In genomic region chr3:87906981-87907857, GRCm38 (mm10) we compare ENCODE assay signal across 8 mouse cellular contexts. TPM values are rescaled to one million over a fixed set of nuclear protein-coding genes. Genes with fewer than 3 reads are reported as not detected.
DNase-seq lines count a peak whose midpoint lies in the region; ATAC-seq and TF ChIP-seq lines count a peak whose summit lies in the region.

No protein-coding gene starts in this region.

- peak overlapping the region; percentile 98 for H3K4me3 ChIP-seq in heart, adult 2 months
- H3K4me3 ChIP-seq in embryonic facial prominence, embryonic 14.5 days (ENCODE audit: low read depth, low read length) = peak overlapping the region; percentile 99
- peak overlapping the region; percentile 98 for H3K4me3 ChIP-seq in limb, embryonic 12.5 days (replicated peaks)
- peak overlapping the region; percentile 100 for H3K4me3 ChIP-seq in midbrain, embryonic 15.5 days

- H3K36me3 ChIP-seq in heart, adult 2 months (ENCODE audit: control insufficient read depth, insufficient read depth, low read length) = no peaks in the 10 kb centered on the region; the same call in 1 of the 2 replicates
- H3K36me3 ChIP-seq in embryonic facial prominence, embryonic 14.5 days (ENCODE audit: control insufficient read depth, insufficient read depth, low read length) = no peaks in the 10 kb centered on the region
- no peaks in the 10 kb centered on the region for H3K36me3 ChIP-seq in limb, embryonic 12.5 days
- no peaks in the 10 kb centered on the region for H3K36me3 ChIP-seq in midbrain, embryonic 15.5 days (replicated peaks)

- DNase-seq in heart, adult 2 months = peak; percentile 46 to 53
- no peak for DNase-seq in heart, postnatal 25 days (ENCODE audit: low spot score)
- DNase-seq in MN1 (ENCODE audit: low spot score) = peak; percentile 58
- peak; percentile 73 for DNase-seq in embryonic facial prominence, embryonic 14.5 days (ENCODE audit: low spot score)
- DNase-seq in heart, postnatal 14 days = peak; percentile 33 to 38
- DNase-seq in urinary bladder, postnatal 25 days (ENCODE audit: low spot score) = peak; percentile 50

- TF ChIP-seq EP300 in heart, adult 2 months (IDR thresholded peaks at IDR 0.05; ENCODE audit: insufficient read depth, low read depth, low read length) = no peak

- ATAC-seq in embryonic facial prominence, embryonic 14.5 days (ENCODE audit: low read depth) = no peak
- no peak for ATAC-seq in limb, embryonic 12.5 days (ENCODE audit: insufficient number of reproducible peaks, insufficient read depth, low FRiP score, low TSS enrichment, low read depth)
- ATAC-seq in midbrain, embryonic 15.5 days (replicated peaks) = no peak

- WGBS in heart, adult 2 months = under 1% methylated on average over 27 of the region's 27 CpGs
- under 1% methylated on average over 21 of the region's 27 CpGs for whole genome bisulfite sequencing in embryonic facial prominence, embryonic 14.5 days
- under 1% methylated on average over 27 of the region's 27 CpGs for WGBS in limb, embryonic 12.5 days
- WGBS in midbrain, embryonic 15.5 days = under 1% methylated on average over 27 of the region's 27 CpGs

- H3K27ac ChIP-seq in heart, adult 2 months = peak overlapping the region; percentile 93
- peak overlapping the region; percentile 96 for H3K27ac ChIP-seq in embryonic facial prominence, embryonic 14.5 days (replicated peaks; ENCODE audit: low read depth, low read length)
- peak overlapping the region; percentile 96 for H3K27ac ChIP-seq in limb, embryonic 12.5 days
- peak overlapping the region; percentile 96 for H3K27ac ChIP-seq in midbrain, embryonic 15.5 days

- H3K4me2 ChIP-seq in embryonic facial prominence, embryonic 14.5 days (ENCODE audit: low read depth, low read length) = peak overlapping the region; percentile 79
- H3K4me2 ChIP-seq in limb, embryonic 12.5 days = peak overlapping the region; percentile 94
- peak overlapping the region; percentile 89 for H3K4me2 ChIP-seq in midbrain, embryonic 15.5 days

- H3K9me3 ChIP-seq in embryonic facial prominence, embryonic 14.5 days (ENCODE audit: control insufficient read depth, low read length) = no peaks in the 10 kb centered on the region
- H3K9me3 ChIP-seq in limb, embryonic 12.5 days = no peaks in the 10 kb centered on the region
- H3K9me3 ChIP-seq in midbrain, embryonic 15.5 days = no peaks in the 10 kb centered on the region

- intact Hi-C loops in heart, adult 2 months (cut with DNase I) = loop anchor here (1.0 kb wide), 1 partner anchor 20 kb away; no protein-coding TSS in a partner anchor
- intact Hi-C loops in heart, postnatal 25 days (cut with DNase I) = loop anchor here (1.0 kb wide), 1 partner anchor 21 kb away; no protein-coding TSS in a partner anchor
- intact Hi-C loops in heart, postnatal 14 days (cut with DNase I) = loop anchor here (1.0 kb wide), 1 partner anchor 21 kb away; no protein-coding TSS in a partner anchor

- peaks cover 8% of the 10 kb centered on the region; the same call in 1 of the 2 replicates for H3K79me2 ChIP-seq in heart, adult 2 months (replicated peaks; ENCODE audit: control insufficient read depth, insufficient read depth, low read length)

- peak overlapping the region; percentile 94 for H3K9ac ChIP-seq in heart, adult 2 months (ENCODE audit: low read depth, low read length)
- H3K9ac ChIP-seq in embryonic facial prominence, embryonic 14.5 days (ENCODE audit: low read depth, low read length) = peak overlapping the region; percentile 97
- peak overlapping the region; percentile 97 for H3K9ac ChIP-seq in limb, embryonic 12.5 days (replicated peaks)
- peak overlapping the region; percentile 97 for H3K9ac ChIP-seq in midbrain, embryonic 15.5 days

- no peaks in the 10 kb centered on the region for H3K27me3 ChIP-seq in heart, adult 2 months (ENCODE audit: control insufficient read depth, insufficient read depth, low read length)
- no peaks in the 10 kb centered on the region for H3K27me3 ChIP-seq in embryonic facial prominence, embryonic 14.5 days (replicated peaks; ENCODE audit: control insufficient read depth, insufficient read depth, low read length)
- no peaks in the 10 kb centered on the region for H3K27me3 ChIP-seq in limb, embryonic 12.5 days
- no peaks in the 10 kb centered on the region for H3K27me3 ChIP-seq in midbrain, embryonic 15.5 days (replicated peaks)

- H3K4me1 ChIP-seq in heart, adult 2 months (ENCODE audit: control insufficient read depth, insufficient read depth, low read length) = peaks cover 23% of the 10 kb centered on the region
- peaks cover 35% of the 10 kb centered on the region for H3K4me1 ChIP-seq in embryonic facial prominence, embryonic 14.5 days (ENCODE audit: control insufficient read depth, insufficient read depth, low read length)
- H3K4me1 ChIP-seq in limb, embryonic 12.5 days (replicated peaks) = peaks cover 42% of the 10 kb centered on the region
- H3K4me1 ChIP-seq in midbrain, embryonic 15.5 days = peaks cover 43% of the 10 kb centered on the region

- no peak for TF ChIP-seq CTCF in heart, adult 2 months (IDR thresholded peaks at IDR 0.05)

- TF ChIP-seq POLR2A in heart, adult 2 months (IDR thresholded peaks at IDR 0.05; ENCODE audit: insufficient read depth, low read depth, low read length) = no peak

RNA-seq across cellular contexts. Expression of gene Hdgf, which starts 1.1 kb away (rescaled TPM):
- 100 to 1,000 TPM; 106 to 125 TPM for total RNA-seq in heart, adult 2 months (2021)
- 61.6 and 99.5 TPM in 2 replicates for polyA plus RNA-seq in heart, adult 2 months (2012; rRNA removed)
- total RNA-seq in heart, postnatal 25 days (2021) = 100 to 1,000 TPM; 108 to 112 TPM
- 205 and 217 TPM in 2 replicates for polyA plus RNA-seq in embryonic facial prominence, embryonic 14.5 days (2014; fragmentation: Nextera tagmentation; extraction: Ambion mirVana)
- total RNA-seq in heart, postnatal 14 days (2021) = 10 to 100 TPM; 88.2 to 91.9 TPM
- 286 and 294 TPM in 2 replicates for polyA plus RNA-seq in limb, embryonic 12.5 days (2016; fragmentation: Nextera tagmentation; extraction: Ambion mirVana)
- polyA plus RNA-seq in midbrain, embryonic 15.5 days (2015; fragmentation: Nextera tagmentation; extraction: Ambion mirVana) = 173 and 190 TPM in 2 replicates

RNA-seq across cellular contexts. Expression of gene Mrpl24, which starts 12.1 kb away (rescaled TPM):
- 10 to 100 TPM; 70.4 to 71.9 TPM for total RNA-seq in heart, adult 2 months (2021)
- polyA plus RNA-seq in heart, adult 2 months (2012; rRNA removed) = 53.3 and 88.7 TPM in 2 replicates
- 10 to 100 TPM; 68.3 to 70.1 TPM for total RNA-seq in heart, postnatal 25 days (2021)
- 64.8 and 66.6 TPM in 2 replicates for polyA plus RNA-seq in embryonic facial prominence, embryonic 14.5 days (2014; fragmentation: Nextera tagmentation; extraction: Ambion mirVana)
- 10 to 100 TPM; 65.8 to 71.0 TPM for total RNA-seq in heart, postnatal 14 days (2021)
- 80.4 and 85.9 TPM in 2 replicates for polyA plus RNA-seq in limb, embryonic 12.5 days (2016; fragmentation: Nextera tagmentation; extraction: Ambion mirVana)
- 51.5 and 55.4 TPM in 2 replicates for polyA plus RNA-seq in midbrain, embryonic 15.5 days (2015; fragmentation: Nextera tagmentation; extraction: Ambion mirVana)

RNA-seq across cellular contexts. Expression of gene Prcc, which starts 21.8 kb away (rescaled TPM):
- 10 to 100 TPM; 46.7 to 50.7 TPM for total RNA-seq in heart, adult 2 months (2021)
- polyA plus RNA-seq in heart, adult 2 months (2012; rRNA removed) = 27.6 and 35.9 TPM in 2 replicates
- total RNA-seq in heart, postnatal 25 days (2021) = 10 to 100 TPM; 48.3 to 50.7 TPM
- 13.0 and 13.5 TPM in 2 replicates for polyA plus RNA-seq in embryonic facial prominence, embryonic 14.5 days (2014; fragmentation: Nextera tagmentation; extraction: Ambion mirVana)
- 10 to 100 TPM; 47.8 to 49.3 TPM for total RNA-seq in heart, postnatal 14 days (2021)
- 15.8 and 16.2 TPM in 2 replicates for polyA plus RNA-seq in limb, embryonic 12.5 days (2016; fragmentation: Nextera tagmentation; extraction: Ambion mirVana)
- 15.8 and 17.2 TPM in 2 replicates for polyA plus RNA-seq in midbrain, embryonic 15.5 days (2015; fragmentation: Nextera tagmentation; extraction: Ambion mirVana)

RNA-seq across cellular contexts. Expression of gene Isg20l2, which starts 22.9 kb away (rescaled TPM):
- total RNA-seq in heart, adult 2 months (2021) = 10 to 100 TPM; 10.6 to 10.9 TPM
- 6.2 and 10.8 TPM in 2 replicates for polyA plus RNA-seq in heart, adult 2 months (2012; rRNA removed)
- total RNA-seq in heart, postnatal 25 days (2021) = 10 to 100 TPM; 12.1 to 12.4 TPM
- 20.9 and 22.9 TPM in 2 replicates for polyA plus RNA-seq in embryonic facial prominence, embryonic 14.5 days (2014; fragmentation: Nextera tagmentation; extraction: Ambion mirVana)
- 10 to 100 TPM; 15.7 TPM for total RNA-seq in heart, postnatal 14 days (2021)
- 83.2 and 86.4 TPM in 2 replicates for polyA plus RNA-seq in limb, embryonic 12.5 days (2016; fragmentation: Nextera tagmentation; extraction: Ambion mirVana)
- polyA plus RNA-seq in midbrain, embryonic 15.5 days (2015; fragmentation: Nextera tagmentation; extraction: Ambion mirVana) = 30.5 and 34.9 TPM in 2 replicates

RNA-seq across cellular contexts. Expression of gene Rrnad1, which starts 23.3 kb away (rescaled TPM):
- total RNA-seq in heart, adult 2 months (2021) = 1 to 10 TPM; 4.7 to 5.5 TPM
- 17.2 and 18.7 TPM in 2 replicates for polyA plus RNA-seq in heart, adult 2 months (2012; rRNA removed)
- 1 to 10 TPM; 6.0 to 6.1 TPM for total RNA-seq in heart, postnatal 25 days (2021)
- polyA plus RNA-seq in embryonic facial prominence, embryonic 14.5 days (2014; fragmentation: Nextera tagmentation; extraction: Ambion mirVana) = 12.8 and 13.3 TPM in 2 replicates
- total RNA-seq in heart, postnatal 14 days (2021) = 1 to 10 TPM; 6.9 to 8.5 TPM
- 22.4 and 26.5 TPM in 2 replicates for polyA plus RNA-seq in limb, embryonic 12.5 days (2016; fragmentation: Nextera tagmentation; extraction: Ambion mirVana)
- 23.0 and 23.2 TPM in 2 replicates for polyA plus RNA-seq in midbrain, embryonic 15.5 days (2015; fragmentation: Nextera tagmentation; extraction: Ambion mirVana)
